Mouse (Mus musculus) retina, postnatal 7 days (tissue): ENCODE measurements around the gene Rab11a.

Experiments used
- DNase-seq: peaks from one replicate; pipeline ENCODE4 v3.0.0-alpha.2; 2012; ENCODE audit warnings: low read depth, low spot score

Rab11a gene

DNA sequence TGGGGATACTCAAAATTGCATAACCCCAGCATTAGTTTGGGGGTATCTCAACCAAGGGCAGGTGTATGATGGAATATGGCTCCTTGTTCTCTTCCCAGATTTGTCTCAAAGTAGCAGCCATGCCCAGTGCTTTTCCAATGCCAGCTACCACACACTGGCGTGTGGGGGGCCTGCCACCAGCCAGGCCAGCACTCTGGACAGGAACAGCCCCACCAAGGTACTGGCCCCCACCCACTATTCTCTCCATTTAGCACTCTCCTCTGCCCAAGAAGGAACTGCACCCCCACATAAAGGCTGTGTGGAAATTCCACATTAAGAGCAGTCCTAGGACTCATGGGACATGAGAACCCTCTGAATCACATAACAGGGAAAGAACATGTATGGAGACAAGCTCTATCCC is 42.3 kb downstream of the Rab11a start:
- DNase-seq: no peak

DNA sequence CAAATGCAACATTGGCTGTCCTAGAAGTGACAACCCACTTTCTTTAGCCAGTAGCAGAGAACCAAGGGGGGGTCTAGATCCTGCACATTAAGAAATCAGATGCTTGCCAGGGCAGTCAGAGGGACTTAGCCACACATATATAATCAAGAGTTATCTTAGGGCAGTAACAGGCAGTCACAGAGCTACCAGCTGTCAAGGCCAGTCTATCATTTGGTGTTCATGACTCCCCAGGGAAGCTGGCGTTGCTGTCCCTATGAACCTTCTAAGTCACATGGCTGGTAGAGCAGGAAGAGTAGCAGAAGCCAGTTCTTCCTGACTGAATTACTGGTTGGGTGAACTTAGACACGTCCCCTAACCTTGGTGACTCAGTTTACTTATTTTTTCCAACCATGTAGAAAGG is 44.5 kb downstream of the Rab11a start:
- no peak for DNase-seq

DNA sequence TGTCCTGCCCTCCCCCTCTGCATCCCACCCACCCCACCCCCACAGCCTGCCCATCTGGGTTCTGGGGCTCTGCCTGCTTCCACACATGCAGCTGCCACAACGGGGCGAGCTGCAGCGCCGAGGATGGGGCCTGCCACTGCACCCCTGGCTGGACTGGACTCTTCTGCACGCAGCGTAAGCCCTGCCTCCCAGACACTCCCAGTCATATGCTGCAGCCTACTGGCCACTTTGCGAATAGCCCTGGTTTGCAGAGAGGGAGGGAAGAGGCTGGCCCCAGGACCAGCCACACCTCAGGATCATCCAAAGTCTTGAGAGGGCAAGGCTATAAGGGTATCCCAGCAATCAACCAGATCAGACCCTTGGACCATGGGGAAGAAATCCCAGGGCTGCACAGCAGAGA is 46.4 kb downstream of the Rab11a start:
- peak; percentile 69 for DNase-seq

DNA sequence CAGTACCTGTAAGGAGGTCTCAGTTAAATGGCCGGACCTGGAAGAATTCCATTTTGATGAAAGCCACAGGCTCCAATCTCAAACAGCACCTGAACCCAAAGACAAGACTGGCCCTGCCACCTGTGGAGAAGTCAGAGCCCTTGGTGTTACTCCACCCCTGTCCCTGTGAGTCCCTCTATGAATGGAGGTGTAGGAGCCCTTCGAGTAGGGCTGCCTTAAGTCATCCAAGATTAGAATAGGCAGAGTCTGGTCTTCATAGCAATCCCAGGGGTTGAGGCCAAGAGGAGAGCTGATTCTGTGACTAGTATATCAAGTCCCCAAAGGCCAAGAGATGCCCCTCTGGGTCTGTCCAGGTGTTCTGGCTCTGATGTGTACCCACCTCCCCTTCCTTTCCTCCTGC is 46.8 kb downstream of the Rab11a start:
- DNase-seq: no peak

DNA sequence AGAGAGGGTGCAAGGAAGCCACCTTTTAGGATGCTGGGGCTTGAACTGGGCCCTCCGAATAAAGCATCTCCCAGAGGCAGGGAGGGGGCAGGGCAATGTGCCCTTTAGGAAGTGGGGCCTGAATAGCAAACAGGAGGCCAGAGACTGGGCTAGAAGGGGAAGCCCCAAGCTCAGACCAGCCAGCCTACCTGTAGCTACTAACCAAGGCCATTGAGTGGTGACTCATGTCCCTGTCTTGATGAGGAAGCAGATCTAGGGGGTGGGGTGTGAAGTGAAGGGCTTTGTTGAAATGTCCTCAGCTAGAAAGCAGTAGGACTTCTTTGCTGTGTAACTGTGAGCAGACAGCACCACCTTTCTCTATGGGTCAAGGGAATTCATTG is 49.6 kb downstream of the Rab11a start:
- DNase-seq: no peak

DNA sequence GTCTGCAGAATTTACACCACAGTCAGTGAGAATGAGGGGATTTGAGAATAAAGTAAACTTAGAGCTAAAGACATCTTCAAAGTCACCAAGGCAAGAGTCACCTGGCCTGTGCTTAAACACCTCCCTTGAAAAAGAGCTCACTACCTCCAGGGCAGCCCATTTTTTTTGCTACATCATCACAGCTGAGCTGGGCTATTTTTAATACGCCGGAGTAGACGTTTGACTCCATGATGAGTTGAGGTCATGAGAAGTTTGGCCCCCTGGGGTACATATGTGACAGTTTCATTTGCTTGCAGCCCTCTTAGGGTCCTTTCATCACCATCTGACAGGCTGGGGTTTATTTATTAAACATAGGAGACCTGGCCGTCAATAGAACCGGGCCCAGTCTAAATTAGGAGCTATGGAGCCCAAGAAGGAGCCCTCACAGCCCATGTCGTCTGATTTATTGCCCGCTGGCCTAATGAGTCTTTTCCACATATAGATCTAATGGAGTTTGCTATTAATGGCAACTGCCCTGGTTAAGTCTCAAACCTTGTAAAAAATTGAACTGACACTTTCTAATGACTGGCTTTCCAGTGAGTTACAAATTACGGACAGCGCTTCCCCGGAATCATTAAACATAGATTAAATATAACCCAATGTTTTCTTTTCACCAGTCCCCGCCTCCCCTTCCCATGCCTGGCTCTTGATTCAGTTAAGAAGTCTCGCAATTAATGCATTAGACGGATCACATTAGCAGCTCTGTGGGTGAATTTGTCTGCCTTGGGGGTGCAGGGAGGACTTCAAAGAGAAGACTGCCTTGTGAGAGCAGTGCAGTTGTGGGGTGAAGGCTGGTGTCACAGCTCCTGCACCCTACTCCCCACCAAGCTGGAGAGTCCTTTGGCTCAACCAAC is 50.2 kb downstream of the Rab11a start:
- DNase-seq: no peak

GRCm38 (mm10) chr9:64671341-64672319 is 65.9 kb downstream of the Rab11a start:
- peak; percentile 32 for DNase-seq

- DNase-seq: no peak
These were observed 69.6 kb downstream of the Rab11a start for GRCm38 (mm10) chr9:64668001-64668400.

- no peak for DNase-seq
These were observed 70.0 kb downstream of the Rab11a start for GRCm38 (mm10) chr9:64667513-64667912.

DNA sequence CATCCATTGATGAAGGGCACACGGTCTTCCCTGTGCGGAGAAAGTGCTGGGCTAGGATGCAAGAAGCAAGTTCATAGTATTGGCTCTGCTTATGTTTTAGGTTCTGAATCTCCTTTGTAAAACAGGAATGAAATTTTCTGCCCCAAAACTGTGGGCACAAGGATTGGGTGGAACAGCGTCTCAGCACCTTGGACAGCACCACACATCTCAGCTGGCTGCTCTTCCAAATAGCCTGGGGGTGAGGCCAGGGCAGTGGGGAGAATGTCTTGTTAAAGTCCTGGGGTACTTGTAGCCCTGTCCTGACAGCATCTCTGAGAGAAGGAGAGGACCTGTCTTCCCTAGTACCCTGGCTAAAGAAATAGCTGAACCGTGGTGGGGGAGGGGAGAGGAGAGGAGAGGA is 71.0 kb downstream of the Rab11a start:
- no peak for DNase-seq
